Mouse (Mus musculus) heart, embryonic 16.5 days (tissue): ENCODE data around the gene 2810408A11Rik. TPM values are rescaled to one million over a fixed set of nuclear protein-coding genes. Genes with fewer than 3 reads are reported as not detected.
"Not testable (repeated sequence)": the region's sequence is repeated elsewhere in the genome, so short reads cannot be mapped to it uniquely, and the experiment has no call there.

Source experiments
- ATAC-seq: fragments of 200-750 bp; cut with Nextera tagmentation; replicated peaks from 2 replicates; pipeline ENCODE4 v1.8.0; 2017; ENCODE audit warnings: moderate number of reproducible peaks; ENCODE audit not compliant: insufficient read depth, low FRiP score; ENCODE audit errors: extremely low read depth
- H3K27ac ChIP-seq: fragments of 300-500 bp; sonication (generic); 2 replicates; pipeline ENCODE4 v1.5.1; 2014; ENCODE audit warnings: mild to moderate bottlenecking, low read length, control low read depth, moderate library complexity
- H3K27me3 ChIP-seq: fragments of 300-500 bp; sonication (generic); 2 replicates; pipeline ENCODE4 v1.6.1; 2014; ENCODE audit warnings: low read length, mixed read lengths; ENCODE audit not compliant: control insufficient read depth, insufficient read depth
- H3K36me3 ChIP-seq: fragments of 300-500 bp; sonication (generic); 2 replicates; pipeline ENCODE4 v1.6.1; 2014; ENCODE audit not compliant: control insufficient read depth, insufficient read depth
- H3K4me1 ChIP-seq: fragments of 300-500 bp; sonication (generic); 2 replicates; pipeline ENCODE4 v1.6.1; 2014; ENCODE audit warnings: low read length, mixed read lengths; ENCODE audit not compliant: control insufficient read depth, insufficient read depth
- H3K4me2 ChIP-seq: fragments of 300-500 bp; sonication (generic); 2 replicates; pipeline ENCODE4 v1.6.1; 2014; ENCODE audit warnings: low read depth, mild to moderate bottlenecking, control low read depth, low read length
- H3K4me3 ChIP-seq: fragments of 300-500 bp; sonication (generic); 2 replicates; pipeline ENCODE4 v1.5.1; 2014; ENCODE audit warnings: mild to moderate bottlenecking, control low read depth, low read length
- H3K9ac ChIP-seq: fragments of 300-500 bp; sonication (generic); 2 replicates; pipeline ENCODE4 v1.6.1; 2014; ENCODE audit warnings: low read length, control low read depth
- H3K9me3 ChIP-seq: fragments of 300-500 bp; sonication (generic); replicated peaks from 2 replicates; pipeline ENCODE4 v1.6.1; 2016; ENCODE audit warnings: low read length; ENCODE audit not compliant: control insufficient read depth
- WGBS: fragments of 180-500 bp; shearing (Covaris S2); extraction: QIAGEN DNeasy Blood & Tissue Kit; methylation state at CpG from one replicate; pipeline ENCODE4 v1.1.7; 2014; 5-methylcytosine and 5-hydroxymethylcytosine counted together
- polyA plus RNA-seq: library from polyadenylated mRNA; unstranded; fragments of >200 nt; fragmentation: Nextera tagmentation; extraction: Ambion mirVana; gene quantifications from 2 replicates; pipeline ENCODE4 v1.2.1, GENCODE M21; 2015

Gene 2810408A11Rik
- polyA plus RNA-seq, 1 experiment from 2014 or later: 4.1 TPM

DNA sequence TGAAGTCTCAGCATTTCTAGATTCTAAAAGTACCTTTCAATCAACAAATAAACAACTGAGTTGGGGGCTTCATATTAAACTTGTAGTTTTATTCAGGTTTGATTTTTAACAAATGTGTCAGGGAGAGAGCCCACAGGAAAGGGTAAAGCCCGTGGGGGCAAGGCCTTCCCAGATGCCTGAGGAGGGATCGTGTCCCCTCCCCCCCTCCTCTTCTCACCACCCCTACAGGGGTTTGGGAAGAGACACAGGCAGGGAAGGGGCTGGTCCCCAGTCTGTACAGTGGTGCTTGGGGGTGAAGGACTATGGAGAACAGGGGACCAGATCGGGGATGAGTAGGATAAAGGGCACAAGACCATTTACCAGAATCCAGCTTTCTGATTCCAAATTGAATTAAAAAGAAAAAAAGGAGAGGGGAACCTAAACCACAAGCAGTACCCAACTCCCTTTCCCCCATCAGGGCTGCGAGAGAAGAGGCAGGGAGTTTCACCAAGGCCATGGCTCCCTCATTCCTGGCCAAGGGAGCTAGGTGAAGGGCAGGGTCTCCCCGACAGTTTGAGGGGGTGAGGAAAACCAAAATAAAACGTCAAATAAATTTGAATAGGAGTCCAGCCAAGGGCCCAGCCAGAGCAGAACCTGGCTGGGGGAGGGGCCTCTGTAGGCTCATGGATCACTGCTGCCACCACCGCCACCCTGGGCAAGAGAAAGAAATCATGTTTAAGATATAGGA is 16.0 kb upstream of the 2810408A11Rik start:
- H3K36me3 ChIP-seq: peaks cover 40% of the 10 kb centered on the region
- not testable (repeated sequence) for H3K4me2 ChIP-seq, H3K4me3 ChIP-seq, ATAC-seq, H3K9ac ChIP-seq, H3K9me3 ChIP-seq, H3K27ac ChIP-seq, H3K27me3 ChIP-seq
- WGBS: 60% methylated on average over 7 of the region's 7 CpGs
- H3K4me1 ChIP-seq: peaks cover 40% of the 10 kb centered on the region

DNA sequence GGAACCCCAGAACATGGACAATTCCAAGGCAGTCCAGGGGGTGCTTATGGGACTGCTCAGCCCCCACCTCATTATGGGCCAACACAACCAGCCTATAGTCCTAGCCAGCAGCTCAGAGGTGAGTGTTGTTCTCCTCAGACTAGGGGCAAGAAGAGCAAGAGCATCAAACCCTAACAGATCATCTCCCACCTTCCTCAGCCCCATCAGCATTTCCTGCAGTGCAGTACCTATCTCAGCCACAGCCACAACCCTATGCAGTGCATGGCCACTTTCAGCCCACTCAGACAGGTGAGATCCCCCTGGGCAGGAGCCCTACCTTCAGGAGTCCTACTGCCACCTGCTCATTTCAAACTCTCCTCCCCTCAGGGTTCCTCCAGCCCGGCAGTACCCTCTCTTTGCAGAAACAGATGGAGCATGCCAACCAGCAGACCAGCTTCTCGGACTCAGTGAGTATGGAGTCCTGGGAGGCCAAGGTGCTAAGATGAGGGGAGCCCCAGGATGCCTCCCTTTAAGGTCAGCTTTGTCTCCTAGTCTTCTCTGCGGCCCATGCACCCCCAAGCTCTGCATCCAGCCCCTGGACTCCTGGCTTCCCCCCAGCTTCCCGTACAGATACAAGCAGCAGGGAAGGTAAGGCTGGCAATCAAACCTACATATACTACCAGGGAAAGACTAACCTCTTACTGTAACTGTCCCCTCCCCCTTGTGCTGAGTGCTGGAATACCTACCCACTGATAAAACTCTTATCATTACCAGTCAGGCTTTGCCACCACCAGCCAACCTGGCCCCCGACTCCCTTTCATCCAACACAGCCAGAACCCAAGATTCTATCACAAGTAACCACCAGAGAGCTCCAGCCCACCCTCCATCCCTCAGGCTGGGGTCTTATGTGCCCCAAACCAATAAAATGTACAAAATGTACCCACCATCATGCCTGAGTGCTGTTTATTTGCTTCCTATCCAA is 15.2 kb upstream of the 2810408A11Rik start:
- Histone ChIP-seq H3K36me3 (peaks cover 48% of the 10 kb centered on the region), H3K4me1 (peaks cover 40% of the 10 kb centered on the region), H3K4me3 (no peak overlapping the region), H3K27me3 (no peaks in the 10 kb centered on the region), H3K4me2 (no peak overlapping the region), H3K27ac (no peak overlapping the region), H3K9me3 (no peaks in the 10 kb centered on the region), H3K9ac (no peak overlapping the region)
- 50% methylated on average over 5 of the region's 5 CpGs for WGBS
- no peak for ATAC-seq

DNA sequence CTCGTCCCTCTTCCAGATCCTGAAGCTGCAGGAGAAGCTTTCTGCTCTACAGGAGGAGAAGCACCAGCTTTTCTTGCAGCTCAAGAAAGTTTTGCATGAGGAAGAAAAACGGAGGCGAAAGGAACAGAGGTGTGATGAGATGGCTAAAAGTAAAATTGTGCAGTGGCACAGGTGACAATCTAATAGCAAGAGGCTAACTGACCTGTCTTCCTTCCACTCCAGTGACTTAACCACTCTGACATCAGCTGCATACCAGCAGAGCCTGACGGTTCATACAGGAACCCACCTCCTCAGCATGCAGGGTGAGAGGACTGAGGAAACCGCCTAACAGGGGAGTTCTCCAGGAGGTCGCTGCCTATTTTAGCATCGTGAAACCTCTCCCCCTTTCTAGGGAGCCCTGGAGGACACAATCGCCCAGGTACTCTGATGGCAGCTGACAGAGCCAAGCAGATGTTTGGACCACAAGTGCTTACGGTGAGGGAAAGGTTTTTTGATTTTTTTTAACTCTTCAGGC is 14.2 kb upstream of the 2810408A11Rik start:
- Histone ChIP-seq H3K4me2 (peak overlapping the region; percentile 99), H3K27ac (no peak overlapping the region), H3K4me3 (peak overlapping the region; percentile 97), H3K4me1 (peaks cover 40% of the 10 kb centered on the region), H3K9ac (peak overlapping the region; percentile 94; the same call in 1 of the 2 replicates), H3K27me3 (no peaks in the 10 kb centered on the region), H3K9me3 (no peaks in the 10 kb centered on the region), H3K36me3 (peaks cover 58% of the 10 kb centered on the region)
- 36% methylated on average over 9 of the region's 9 CpGs for WGBS
- ATAC-seq: no peak

DNA sequence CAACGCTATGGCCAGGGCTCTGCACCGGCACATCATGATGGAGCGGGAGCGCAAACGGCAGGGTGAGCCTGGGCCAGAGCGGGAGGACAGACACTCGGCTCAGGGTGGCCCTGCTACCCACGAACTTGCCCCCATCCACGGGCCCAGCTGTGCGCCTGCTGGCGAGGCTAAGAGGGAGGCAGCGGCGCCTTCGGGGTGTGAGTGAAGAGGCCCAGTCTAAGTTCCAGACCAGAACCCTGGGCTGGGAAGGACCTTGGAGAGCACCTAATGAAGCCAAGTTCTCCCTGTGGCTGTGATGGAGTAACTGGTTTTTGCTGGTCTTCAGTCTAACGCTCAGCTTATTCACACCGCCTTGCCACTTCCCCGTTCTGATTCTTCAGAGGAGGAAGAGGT is 13.6 kb upstream of the 2810408A11Rik start:
- no peak; the same call in 1 of the 2 replicates for ATAC-seq
- H3K4me1 ChIP-seq: peaks cover 38% of the 10 kb centered on the region
- H3K4me3 ChIP-seq: peak overlapping the region; percentile 97
- peak overlapping the region; percentile 91 for H3K27ac ChIP-seq
- no peaks in the 10 kb centered on the region for H3K9me3 ChIP-seq
- H3K9ac ChIP-seq: peak overlapping the region; percentile 94
- H3K36me3 ChIP-seq: peaks cover 64% of the 10 kb centered on the region
- WGBS: 3% methylated on average over 17 of the region's 17 CpGs
- no peaks in the 10 kb centered on the region for H3K27me3 ChIP-seq
- peak overlapping the region; percentile 99 for H3K4me2 ChIP-seq

DNA sequence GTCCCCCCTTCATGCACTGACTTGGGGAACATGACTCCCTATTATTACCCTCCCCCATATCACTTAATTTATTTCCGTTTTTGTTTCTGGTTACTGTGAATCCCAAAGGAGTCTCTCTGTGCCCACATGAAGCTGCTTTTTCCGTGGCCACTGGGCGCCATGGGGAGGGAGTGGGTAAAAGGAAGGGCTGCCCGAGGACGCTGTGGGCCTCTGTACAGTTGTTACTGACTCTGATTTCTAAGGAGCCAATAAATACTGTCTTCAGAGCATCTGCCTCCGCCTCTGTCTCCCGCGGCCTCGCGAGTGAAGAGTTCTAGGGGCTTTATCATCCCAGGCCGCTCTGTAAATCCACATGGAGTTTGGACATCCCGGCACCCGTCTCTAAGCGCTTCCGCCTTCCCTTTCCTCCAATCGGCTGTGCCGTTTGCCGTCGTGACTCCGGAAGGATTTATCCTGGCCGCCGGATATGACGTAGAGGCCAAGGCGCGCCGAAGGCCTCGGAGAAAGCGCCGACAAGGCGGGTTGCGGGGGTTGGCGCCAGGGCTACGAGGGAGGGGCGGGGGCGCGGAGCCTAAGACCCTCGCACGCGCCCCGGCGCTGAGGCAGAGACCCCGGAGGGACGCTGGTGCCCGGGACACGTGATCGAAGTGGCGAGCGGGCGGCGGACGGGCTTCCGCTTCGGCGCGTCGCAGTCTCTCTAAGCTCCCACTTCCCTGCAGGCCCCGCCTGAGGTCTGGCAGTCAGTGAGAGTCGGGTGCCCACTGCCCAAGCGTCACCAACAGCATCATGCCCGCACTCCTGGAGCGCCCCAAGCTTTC is 13.0 kb upstream of the 2810408A11Rik start, which contains the start of gene Gps2:
TSS of gene Gps2 (plus strand) at position 335 of the 818 bp plus-strand sequence.
- H3K9me3 ChIP-seq: no peaks in the 10 kb centered on the region
- peaks cover 32% of the 10 kb centered on the region for H3K4me1 ChIP-seq
- H3K4me3 ChIP-seq: peak within 1 kb of the TSS; percentile 97
- H3K9ac ChIP-seq: peak within 1 kb of the TSS; percentile 94
- 2% methylated on average over 61 of the region's 61 CpGs for WGBS
- peak within 1 kb of the TSS; percentile 91 for H3K27ac ChIP-seq
- peaks cover 68% of the 10 kb centered on the region for H3K36me3 ChIP-seq
- peak; percentile 88 for ATAC-seq
- H3K27me3 ChIP-seq: no peaks in the 10 kb centered on the region
- peak within 1 kb of the TSS; percentile 99 for H3K4me2 ChIP-seq

DNA sequence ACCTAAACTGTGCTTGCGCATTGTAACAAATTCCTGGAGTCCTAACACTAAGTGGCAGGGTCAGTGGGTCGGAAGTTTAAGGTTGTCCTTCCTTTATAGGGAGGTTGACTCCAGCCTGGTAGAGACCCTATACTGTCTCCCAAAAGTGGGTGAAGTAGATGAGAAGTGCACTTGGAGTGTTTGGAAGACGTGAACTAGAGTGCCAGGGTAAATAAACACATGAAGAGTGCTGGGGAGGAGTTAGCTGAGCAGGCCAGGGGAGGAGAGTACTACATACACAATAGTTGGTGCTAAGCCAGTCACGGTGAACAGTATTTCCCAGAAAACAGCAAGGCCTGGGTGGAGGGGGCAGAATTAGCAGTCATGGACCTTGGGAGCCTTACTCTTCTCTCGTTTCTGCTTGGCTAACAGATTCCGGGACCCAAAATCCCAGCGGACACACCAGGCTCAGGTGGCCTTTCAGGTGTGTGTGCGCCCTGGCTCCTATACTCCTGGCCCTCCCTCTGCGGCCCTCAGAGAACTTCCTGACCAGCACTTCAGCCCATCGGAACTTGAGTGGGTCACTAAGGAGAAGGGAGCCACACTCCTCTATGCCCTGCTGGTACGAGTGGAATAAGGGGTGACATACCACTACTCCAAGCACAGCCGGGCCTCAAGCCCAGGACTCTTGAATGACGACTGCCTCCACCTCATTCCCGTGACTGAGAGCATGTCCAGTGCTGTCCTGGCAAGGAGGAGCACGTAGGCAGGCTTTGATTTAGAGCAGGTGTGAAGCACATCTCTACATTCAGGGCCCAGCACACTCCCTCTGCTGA is 12.1 kb upstream of the 2810408A11Rik start:
- H3K4me2 ChIP-seq: peak overlapping the region; percentile 99
- H3K27ac ChIP-seq: peak overlapping the region; percentile 91
- peak overlapping the region; percentile 94 for H3K9ac ChIP-seq
- WGBS: 69% methylated on average over 15 of the region's 15 CpGs
- H3K36me3 ChIP-seq: peaks cover 68% of the 10 kb centered on the region
- H3K27me3 ChIP-seq: no peaks in the 10 kb centered on the region
- H3K4me3 ChIP-seq: peak overlapping the region; percentile 97
- no peaks in the 10 kb centered on the region for H3K9me3 ChIP-seq
- H3K4me1 ChIP-seq: peaks cover 27% of the 10 kb centered on the region
- no peak for ATAC-seq

DNA sequence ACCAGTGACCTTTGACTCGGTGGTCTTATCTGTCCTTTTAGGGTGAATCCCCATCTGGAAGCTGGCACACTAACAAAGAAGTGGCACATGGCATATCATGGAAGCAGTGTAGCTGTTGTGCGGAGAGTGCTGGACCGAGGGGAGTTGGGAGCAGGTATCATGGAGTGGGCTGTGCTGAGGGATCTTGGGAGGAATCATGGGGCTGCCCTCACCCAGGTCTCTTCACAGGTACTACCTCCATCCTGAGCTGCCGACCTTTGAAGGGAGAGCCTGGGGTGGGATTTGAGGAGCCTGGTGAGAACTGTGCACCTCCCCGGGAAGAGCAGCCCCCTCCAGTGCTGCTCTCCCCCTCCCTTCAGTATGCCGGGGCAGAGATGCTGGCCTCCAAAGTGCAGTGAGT is 10.9 kb upstream of the 2810408A11Rik start:
- Histone ChIP-seq H3K4me3 (no peak overlapping the region), H3K9me3 (no peaks in the 10 kb centered on the region), H3K27ac (no peak overlapping the region), H3K4me2 (no peak overlapping the region), H3K36me3 (peaks cover 70% of the 10 kb centered on the region), H3K9ac (no peak overlapping the region), H3K27me3 (no peaks in the 10 kb centered on the region), H3K4me1 (peaks cover 27% of the 10 kb centered on the region)
- ATAC-seq: no peak
- WGBS: 84% methylated on average over 6 of the region's 6 CpGs
